Mouse (Mus musculus): ENCODE data around the gene Fgd5. TPM values are rescaled to one million over a fixed set of nuclear protein-coding genes. Genes with fewer than 3 reads are reported as not detected.

Gene Fgd5
- total and polyA plus RNA-seq, 2 experiments from 2014 or later: 6.7 to 13.0 TPM

GRCm38 (mm10) chr6:92093869-92094268 is 115.2 kb downstream of the Fgd5 start:
- Histone ChIP-seq H3K4me3 (ENCODE audit: low read depth, low read length) (no peak overlapping the region), H3K4me2 (ENCODE audit: low read depth) (no peak overlapping the region), H3K4me1 (ENCODE audit: insufficient read depth) (peaks cover 22% of the 10 kb centered on the region; the same call in 1 of the 2 replicates), H3K9ac (no peak overlapping the region), H3K36me3 (ENCODE audit: insufficient read depth) (no peaks in the 10 kb centered on the region), H3K9me3 (ENCODE audit: low read length) (no peaks in the 10 kb centered on the region), H3K27me3 (ENCODE audit: insufficient read depth, low read length) (no peaks in the 10 kb centered on the region), H3K27ac (ENCODE audit: low read depth, low read length) (no peak overlapping the region)
- WGBS: 93% methylated on average over 2 of the region's 2 CpGs
- DNase-seq: no peak
- ATAC-seq: no peak
- no peak for TF ChIP-seq CTCF (IDR thresholded peaks at IDR 0.05; ENCODE audit: low read depth)

GRCm38 (mm10) chr6:92100679-92101360 is 122.1 kb downstream of the Fgd5 start:
- DNase-seq (no peak), ATAC-seq (no peak)
- Histone ChIP-seq H3K27ac (ENCODE audit: low read depth, low read length) (no peak overlapping the region), H3K9ac (no peak overlapping the region), H3K9me3 (ENCODE audit: low read length) (no peaks in the 10 kb centered on the region), H3K4me1 (ENCODE audit: insufficient read depth) (0 out of 2 replicates have a peak, but pooled peaks cover 2% of the 10 kb centered on the region), H3K4me2 (ENCODE audit: low read depth) (no peak overlapping the region), H3K4me3 (ENCODE audit: low read depth, low read length) (no peak overlapping the region), H3K27me3 (ENCODE audit: insufficient read depth, low read length) (no peaks in the 10 kb centered on the region), H3K36me3 (ENCODE audit: insufficient read depth) (no peaks in the 10 kb centered on the region)
- no peak for TF ChIP-seq CTCF (IDR thresholded peaks at IDR 0.05; ENCODE audit: low read depth)
- 77% methylated on average over 2 of the region's 2 CpGs for WGBS

GRCm38 (mm10) chr6:92124547-92124946 is 145.9 kb downstream of the Fgd5 start:
- no peak overlapping the region for H3K4me3 ChIP-seq (ENCODE audit: low read depth, low read length)
- H3K4me1 ChIP-seq (ENCODE audit: insufficient read depth): no peaks in the 10 kb centered on the region
- H3K27me3 ChIP-seq (ENCODE audit: insufficient read depth, low read length): no peaks in the 10 kb centered on the region
- peaks cover 4% of the 10 kb centered on the region; the same call in 1 of the 2 replicates for H3K36me3 ChIP-seq (ENCODE audit: insufficient read depth)
- no peak overlapping the region for H3K9ac ChIP-seq
- H3K9me3 ChIP-seq (ENCODE audit: low read length): no peaks in the 10 kb centered on the region
- TF ChIP-seq CTCF (IDR thresholded peaks at IDR 0.05; ENCODE audit: low read depth): no peak
- ATAC-seq: no peak
- DNase-seq: peak; percentile 8
- no peak overlapping the region for H3K4me2 ChIP-seq (ENCODE audit: low read depth)
- H3K27ac ChIP-seq (ENCODE audit: low read depth, low read length): no peak overlapping the region

Other genes with a start within 250 kb of the Fgd5 start
- gene Grip2, start 151.6 kb upstream of the Fgd5 start, total RNA-seq (2014; rRNA removed): 19.9 and 24.9 TPM in 2 replicates
- gene Grip2, start 151.6 kb upstream of the Fgd5 start, polyA plus RNA-seq (2015; fragmentation: Nextera tagmentation; extraction: Ambion mirVana): 7.7 and 7.8 TPM in 2 replicates
- gene Ccdc174, start 100.8 kb upstream of the Fgd5 start, total RNA-seq (2014; rRNA removed): 22.8 and 23.4 TPM in 2 replicates
- gene Ccdc174, start 100.8 kb upstream of the Fgd5 start, polyA plus RNA-seq (2015; fragmentation: Nextera tagmentation; extraction: Ambion mirVana): 30.8 and 35.2 TPM in 2 replicates
- gene 4930590J08Rik, start 76.1 kb upstream of the Fgd5 start, total RNA-seq (2014; rRNA removed): 1.5 and 3.7 TPM in 2 replicates
- 0.26 and 0.36 TPM in 2 replicates for gene 4930590J08Rik, start 76.1 kb upstream of the Fgd5 start, polyA plus RNA-seq (2015; fragmentation: Nextera tagmentation; extraction: Ambion mirVana)
- gene Nr2c2, start 112.5 kb downstream of the Fgd5 start, total RNA-seq (2014; rRNA removed): 62.6 and 78.9 TPM in 2 replicates
- 23.9 and 32.6 TPM in 2 replicates for gene Nr2c2, start 112.5 kb downstream of the Fgd5 start, polyA plus RNA-seq (2015; fragmentation: Nextera tagmentation; extraction: Ambion mirVana)
- gene Mrps25, start 205.2 kb downstream of the Fgd5 start, total RNA-seq (2014; rRNA removed): 20.8 and 27.8 TPM in 2 replicates
- 53.5 and 55.7 TPM in 2 replicates for gene Mrps25, start 205.2 kb downstream of the Fgd5 start, polyA plus RNA-seq (2015; fragmentation: Nextera tagmentation; extraction: Ambion mirVana)
- gene Rbsn, start 236.0 kb downstream of the Fgd5 start, total RNA-seq (2014; rRNA removed): 45.2 and 68.9 TPM in 2 replicates
- gene Rbsn, start 236.0 kb downstream of the Fgd5 start, polyA plus RNA-seq (2015; fragmentation: Nextera tagmentation; extraction: Ambion mirVana): 27.1 and 30.7 TPM in 2 replicates

All from forebrain, postnatal 0 days (tissue).